Mouse (Mus musculus): Measurements from ENCODE around the gene Disc1. TPM values are rescaled to one million over a fixed set of nuclear protein-coding genes. Genes with fewer than 3 reads are reported as not detected.

The Disc1 gene
- polyA plus RNA-seq, 1 experiment from 2014 or later: 2.7 TPM

DNA sequence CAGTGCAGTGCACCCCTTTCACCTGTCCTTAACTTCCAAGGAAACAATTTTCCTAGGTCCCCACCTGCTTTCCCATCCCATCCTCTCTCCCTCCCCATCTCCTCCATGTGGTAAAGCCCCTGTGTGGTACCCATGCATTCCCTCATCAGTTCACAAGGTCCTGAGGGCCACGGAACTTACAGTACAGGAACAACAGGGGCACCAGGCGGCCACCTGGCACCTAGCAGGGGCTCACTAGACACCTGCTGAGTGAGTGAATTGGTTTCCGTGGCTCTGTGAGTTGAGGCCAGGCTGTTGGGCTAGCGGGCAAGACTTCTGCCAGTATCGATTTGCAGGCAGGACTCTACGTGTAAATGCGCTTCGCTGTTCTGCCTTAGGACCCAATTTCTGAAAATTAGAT, 152.4 kb downstream of the Disc1 start:
- no peaks in the 10 kb centered on the region for H3K27me3 ChIP-seq
- H3K27ac ChIP-seq: no peak overlapping the region
- no peaks in the 10 kb centered on the region for H3K9me3 ChIP-seq (replicated peaks)
- peaks cover 16% of the 10 kb centered on the region for H3K4me1 ChIP-seq (replicated peaks)
- 81% methylated on average over 8 of the region's 8 CpGs for WGBS
- no peak overlapping the region for H3K4me3 ChIP-seq
- no peaks in the 10 kb centered on the region for H3K36me3 ChIP-seq
- no peak overlapping the region for H3K4me2 ChIP-seq
- no peak for ATAC-seq (replicated peaks; ENCODE audit: insufficient number of reproducible peaks, insufficient read depth, low FRiP score, low read depth)
- no peak overlapping the region for H3K9ac ChIP-seq

DNA sequence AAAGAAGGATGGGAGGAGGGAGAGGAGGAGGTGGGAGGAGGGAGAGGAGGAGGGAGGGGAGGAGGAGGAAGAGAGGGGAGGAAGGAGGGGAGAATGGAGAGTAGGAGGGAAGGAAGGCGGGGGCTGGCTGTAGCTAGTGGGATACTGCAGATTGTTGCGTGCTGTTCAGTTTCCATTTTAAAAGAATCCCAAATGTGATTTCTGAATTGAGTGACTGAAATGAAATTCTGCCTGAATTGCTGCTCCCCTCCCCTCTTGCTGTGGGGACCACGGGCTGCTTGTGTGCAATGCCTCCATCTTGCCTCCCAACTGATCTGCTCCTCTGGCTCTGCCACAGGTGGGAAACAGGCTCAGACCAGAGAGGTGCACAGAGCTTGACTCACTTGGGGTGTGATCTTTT, 153.0 kb downstream of the Disc1 start:
- no peak overlapping the region for H3K27ac ChIP-seq
- 78% methylated on average over 3 of the region's 3 CpGs for WGBS

DNA sequence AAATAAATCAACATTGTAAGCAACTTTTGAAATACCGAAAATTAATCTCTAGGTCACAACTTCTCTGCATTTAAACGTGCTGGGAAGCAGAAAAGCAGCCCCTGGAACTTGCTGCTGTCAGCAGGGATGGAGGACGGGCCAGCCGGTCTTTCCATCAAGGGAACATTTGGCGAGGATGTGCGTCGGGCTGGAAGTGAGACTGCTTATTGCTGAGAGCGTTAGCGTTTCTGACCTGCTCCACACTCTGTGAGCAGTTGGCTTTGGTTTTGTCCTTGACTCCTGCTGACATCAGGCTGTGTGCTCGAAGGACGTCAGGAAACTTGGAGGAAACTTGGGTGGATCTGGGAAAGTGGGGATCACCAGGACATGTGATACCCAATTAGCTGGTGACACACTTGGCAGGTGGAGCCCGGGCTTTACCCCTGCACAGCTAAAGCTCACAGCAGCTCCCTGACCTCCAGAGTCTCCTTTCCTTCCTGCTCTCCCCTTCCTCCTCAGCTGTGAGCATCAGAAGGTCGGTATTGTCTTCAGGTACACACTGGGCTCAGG, 158.7 kb downstream of the Disc1 start:
- WGBS: 60% methylated on average over 13 of the region's 13 CpGs
- Histone ChIP-seq H3K4me2 (no peak overlapping the region), H3K4me3 (no peak overlapping the region), H3K4me1 (replicated peaks) (peaks cover 5% of the 10 kb centered on the region), H3K27me3 (no peaks in the 10 kb centered on the region), H3K27ac (no peak overlapping the region), H3K9ac (no peak overlapping the region), H3K36me3 (no peaks in the 10 kb centered on the region), H3K9me3 (replicated peaks) (no peaks in the 10 kb centered on the region)
- no peak for ATAC-seq (replicated peaks; ENCODE audit: insufficient number of reproducible peaks, insufficient read depth, low FRiP score, low read depth)

More for the DNA sequence above, 153.0 kb downstream of the Disc1 start:
- Histone ChIP-seq H3K4me2 (no peak overlapping the region), H3K9ac (no peak overlapping the region), H3K4me3 (no peak overlapping the region), H3K4me1 (replicated peaks) (peaks cover 16% of the 10 kb centered on the region), H3K27me3 (no peaks in the 10 kb centered on the region), H3K36me3 (no peaks in the 10 kb centered on the region), H3K9me3 (replicated peaks) (no peaks in the 10 kb centered on the region)
- no peak for ATAC-seq (replicated peaks; ENCODE audit: insufficient number of reproducible peaks, insufficient read depth, low FRiP score, low read depth)

DNA sequence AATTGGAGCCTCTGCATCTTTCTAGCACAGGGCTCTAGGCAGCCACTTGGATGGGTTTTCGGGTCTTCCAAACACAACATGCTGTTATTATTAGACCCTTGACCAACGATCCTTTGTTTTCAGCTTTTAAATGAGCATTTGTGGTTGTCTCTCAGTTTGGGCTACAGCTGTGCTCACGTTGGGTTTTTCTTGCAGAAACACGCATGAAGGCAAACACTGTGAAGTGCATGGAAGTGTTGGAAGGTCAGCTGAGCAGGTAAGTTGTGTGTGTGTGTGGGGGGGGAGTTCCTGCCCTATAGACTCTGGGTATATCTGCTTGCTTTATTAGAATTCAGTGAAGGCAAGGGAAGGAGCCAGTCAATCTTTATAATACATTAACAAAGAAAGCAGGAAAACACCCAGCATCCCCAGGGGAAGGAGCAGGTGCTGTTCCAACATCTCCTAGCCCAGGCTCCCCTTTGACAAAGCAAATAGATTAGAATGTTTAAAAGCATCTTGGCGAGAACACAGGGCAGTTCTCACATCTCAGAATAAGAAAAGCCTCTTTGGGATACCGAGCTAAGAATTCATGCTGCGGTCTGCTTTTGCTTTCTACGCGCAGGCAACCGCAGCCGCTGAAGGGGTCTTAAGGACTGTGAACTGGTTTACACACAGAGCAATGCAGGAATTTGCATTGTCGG, 164.0 kb downstream of the Disc1 start:
- Histone ChIP-seq H3K36me3 (no peaks in the 10 kb centered on the region), H3K4me2 (no peak overlapping the region), H3K9ac (no peak overlapping the region), H3K27ac (0 out of 2 replicates have a peak overlapping the region, but pooled peaks have one; percentile 24), H3K4me3 (no peak overlapping the region), H3K27me3 (no peaks in the 10 kb centered on the region), H3K9me3 (replicated peaks) (no peaks in the 10 kb centered on the region), H3K4me1 (replicated peaks) (peaks cover 22% of the 10 kb centered on the region)
- WGBS: 60% methylated on average over 12 of the region's 12 CpGs
- no peak for ATAC-seq (replicated peaks; ENCODE audit: insufficient number of reproducible peaks, insufficient read depth, low FRiP score, low read depth)

DNA sequence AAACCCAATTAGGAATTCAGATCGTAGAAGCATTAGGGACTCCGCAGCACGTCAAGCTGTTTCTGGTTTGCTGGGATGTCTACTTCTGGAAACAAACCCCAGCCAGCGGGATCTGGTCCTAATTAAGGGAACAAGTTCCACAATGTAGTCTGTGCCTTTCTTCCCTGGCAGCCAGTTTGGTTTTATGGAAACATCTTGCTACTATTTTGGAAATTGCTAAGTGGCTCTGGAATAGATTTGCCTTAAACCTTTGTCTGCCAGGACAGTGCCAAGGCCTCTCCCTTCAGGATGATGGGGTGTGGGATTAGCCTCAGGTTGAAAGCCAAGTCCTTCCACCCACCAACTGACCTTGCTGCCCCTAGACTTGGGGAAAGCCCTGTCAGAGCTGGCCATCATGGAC, 164.7 kb downstream of the Disc1 start:
- Histone ChIP-seq H3K27ac (peak overlapping the region; percentile 51), H3K9ac (no peak overlapping the region), H3K4me2 (no peak overlapping the region), H3K36me3 (no peaks in the 10 kb centered on the region), H3K4me3 (no peak overlapping the region), H3K27me3 (no peaks in the 10 kb centered on the region), H3K4me1 (replicated peaks) (peaks cover 28% of the 10 kb centered on the region), H3K9me3 (replicated peaks) (no peaks in the 10 kb centered on the region)
- 62% methylated on average over 4 of the region's 4 CpGs for WGBS
- ATAC-seq (replicated peaks; ENCODE audit: insufficient number of reproducible peaks, insufficient read depth, low FRiP score, low read depth): no peak

DNA sequence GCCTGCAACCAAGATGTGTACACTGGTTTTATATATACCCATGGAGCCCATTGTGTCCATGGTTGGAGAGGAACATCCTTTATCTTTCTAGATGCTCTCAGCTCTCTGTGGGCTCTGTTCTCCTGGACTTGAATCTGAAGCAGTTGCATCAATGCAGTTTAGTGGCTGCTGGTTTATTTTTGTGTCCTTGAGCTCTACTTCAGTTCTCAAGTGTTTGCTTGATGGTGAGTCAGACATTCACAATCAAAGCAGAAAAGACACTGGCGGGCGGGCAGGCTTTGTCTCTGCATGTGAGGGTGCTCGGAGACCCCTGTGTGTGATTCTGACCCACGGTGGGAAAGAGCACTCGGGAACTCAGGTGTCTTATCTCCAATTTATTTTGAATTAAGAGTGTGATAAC, 166.6 kb downstream of the Disc1 start:
- Histone ChIP-seq H3K9ac (no peak overlapping the region), H3K27ac (peak overlapping the region; percentile 60), H3K4me2 (no peak overlapping the region), H3K9me3 (replicated peaks) (no peaks in the 10 kb centered on the region), H3K4me3 (no peak overlapping the region), H3K4me1 (replicated peaks) (peaks cover 41% of the 10 kb centered on the region), H3K27me3 (no peaks in the 10 kb centered on the region), H3K36me3 (no peaks in the 10 kb centered on the region)
- no peak for ATAC-seq (replicated peaks; ENCODE audit: insufficient number of reproducible peaks, insufficient read depth, low FRiP score, low read depth)
- WGBS: 54% methylated on average over 5 of the region's 5 CpGs

DNA sequence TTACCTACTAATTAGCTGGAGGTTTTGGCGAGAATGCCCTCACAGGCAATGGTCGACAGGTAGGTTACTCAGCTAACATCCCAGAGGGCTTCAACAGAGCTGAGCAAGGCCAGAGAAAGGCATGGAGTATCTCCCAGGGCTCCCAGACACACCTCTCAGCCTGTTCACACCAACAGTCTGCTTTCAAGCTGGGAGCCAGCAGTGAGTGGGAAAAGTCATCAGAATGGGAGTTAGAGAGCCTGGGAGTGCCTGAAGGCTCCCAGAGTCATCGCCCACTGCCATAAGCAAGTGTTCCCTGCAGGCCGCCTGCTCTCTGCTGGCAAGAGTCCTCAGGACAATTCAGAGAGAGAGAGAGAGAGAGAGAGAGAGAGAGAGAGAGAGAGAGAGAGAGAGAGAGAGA, 167.1 kb downstream of the Disc1 start:
- no peak; the same call in 1 of the 2 replicates for ATAC-seq (replicated peaks; ENCODE audit: insufficient number of reproducible peaks, insufficient read depth, low FRiP score, low read depth)
- H3K4me1 ChIP-seq (replicated peaks): peaks cover 41% of the 10 kb centered on the region

DNA sequence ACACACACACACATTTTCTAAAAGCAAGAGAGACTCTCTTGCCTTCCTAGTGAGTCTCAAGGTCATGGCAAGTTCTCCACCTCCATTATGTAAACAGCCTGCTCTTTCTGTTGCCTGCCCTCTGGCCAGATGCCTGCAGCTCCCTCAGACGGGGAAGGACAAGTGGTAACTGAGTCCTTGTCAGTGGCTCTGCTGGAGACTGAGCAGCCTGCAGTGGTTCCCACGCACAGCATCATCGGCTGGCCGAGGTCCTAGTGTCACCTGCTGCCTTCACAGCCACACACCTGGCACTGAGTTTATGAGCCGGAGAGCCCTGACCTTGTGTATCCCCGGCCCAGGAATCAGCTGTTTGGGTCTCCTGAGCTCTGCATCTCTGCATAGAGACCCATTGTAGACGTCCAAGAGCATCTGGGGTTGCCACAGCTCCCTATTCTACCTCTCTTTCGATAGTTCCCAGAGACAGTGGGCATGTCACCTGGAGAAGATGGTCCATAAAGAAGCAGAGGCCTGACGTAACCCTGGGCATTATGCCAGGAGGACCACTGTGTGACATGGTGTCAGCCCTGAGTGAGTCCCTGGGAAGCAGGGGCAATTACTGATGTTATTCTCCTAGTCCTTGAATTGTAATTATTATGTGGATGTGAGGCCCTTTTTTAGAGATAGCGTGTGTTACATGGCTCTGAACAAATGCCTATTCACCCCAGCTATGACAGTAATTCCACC, 169.2 kb downstream of the Disc1 start:
- WGBS: 52% methylated on average over 10 of the region's 10 CpGs
- H3K9ac ChIP-seq: no peak overlapping the region

More for the DNA sequence above, 167.1 kb downstream of the Disc1 start:
- 52% methylated on average over 4 of the region's 4 CpGs for WGBS
- Histone ChIP-seq H3K4me3 (no peak overlapping the region), H3K36me3 (no peaks in the 10 kb centered on the region), H3K4me2 (no peak overlapping the region), H3K9me3 (replicated peaks) (no peaks in the 10 kb centered on the region), H3K27me3 (no peaks in the 10 kb centered on the region), H3K9ac (no peak overlapping the region), H3K27ac (peak overlapping the region; percentile 60)

DNA sequence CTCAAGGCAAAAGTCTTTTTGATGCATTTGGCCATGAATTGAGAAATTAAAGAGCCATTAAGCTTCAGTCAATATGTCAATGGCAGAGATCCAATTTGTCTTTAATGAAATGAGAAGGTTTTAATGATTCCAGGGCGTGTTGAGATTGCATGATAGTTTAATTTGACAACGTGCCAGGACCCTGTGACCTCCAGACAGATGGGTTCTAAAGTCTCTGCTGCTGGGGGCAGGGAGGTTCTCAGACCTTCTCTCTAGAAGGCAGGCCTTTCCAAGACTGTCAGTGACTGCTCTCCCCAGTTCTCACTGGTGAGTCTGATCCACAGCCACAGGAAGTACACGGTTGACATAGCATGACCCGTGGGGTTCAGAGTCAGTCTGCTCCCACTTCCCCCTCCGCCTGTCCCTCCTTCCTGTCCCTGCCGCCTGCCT, 170.3 kb downstream of the Disc1 start:
- Histone ChIP-seq H3K9ac (no peak overlapping the region), H3K36me3 (no peaks in the 10 kb centered on the region), H3K4me3 (no peak overlapping the region), H3K27ac (no peak overlapping the region), H3K4me2 (no peak overlapping the region), H3K9me3 (replicated peaks) (no peaks in the 10 kb centered on the region), H3K27me3 (no peaks in the 10 kb centered on the region), H3K4me1 (replicated peaks) (peaks cover 49% of the 10 kb centered on the region)
- 52% methylated on average over 6 of the region's 6 CpGs for WGBS
- ATAC-seq (replicated peaks; ENCODE audit: insufficient number of reproducible peaks, insufficient read depth, low FRiP score, low read depth): peak; percentile 30; the same call in 1 of the 2 replicates

More for the DNA sequence above, 169.2 kb downstream of the Disc1 start:
- Histone ChIP-seq H3K27ac (peak overlapping the region; percentile 58), H3K36me3 (no peaks in the 10 kb centered on the region), H3K4me1 (replicated peaks) (peaks cover 56% of the 10 kb centered on the region), H3K4me2 (no peak overlapping the region), H3K4me3 (no peak overlapping the region), H3K9me3 (replicated peaks) (no peaks in the 10 kb centered on the region), H3K27me3 (no peaks in the 10 kb centered on the region)
- peak; percentile 36; the same call in 1 of the 2 replicates for ATAC-seq (replicated peaks; ENCODE audit: insufficient number of reproducible peaks, insufficient read depth, low FRiP score, low read depth)

DNA sequence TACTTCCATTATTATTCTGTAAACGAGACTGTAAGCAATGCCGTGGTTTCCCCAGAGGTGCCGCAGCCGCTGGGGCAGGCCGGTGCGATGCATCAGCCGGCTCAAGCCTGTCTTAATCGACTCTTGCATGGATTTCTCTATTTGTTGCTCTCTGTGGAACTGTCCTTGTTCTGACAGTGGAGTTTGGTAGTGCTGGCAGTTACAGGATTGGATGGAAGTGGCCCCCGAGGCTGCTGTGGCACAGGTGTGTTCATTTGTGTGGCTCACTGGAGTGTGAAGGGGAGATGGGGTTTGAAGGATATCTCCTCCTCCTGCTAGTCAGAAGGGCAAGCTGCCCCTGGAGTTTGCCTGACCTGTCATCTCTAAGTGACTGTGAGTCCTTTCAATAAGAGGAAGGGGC, 171.3 kb downstream of the Disc1 start:
- H3K4me1 ChIP-seq (replicated peaks): peaks cover 49% of the 10 kb centered on the region
- H3K36me3 ChIP-seq: no peaks in the 10 kb centered on the region
- H3K9ac ChIP-seq: no peak overlapping the region
- ATAC-seq (replicated peaks; ENCODE audit: insufficient number of reproducible peaks, insufficient read depth, low FRiP score, low read depth): no peak
- 86% methylated on average over 9 of the region's 9 CpGs for WGBS
- no peak overlapping the region for H3K27ac ChIP-seq
- H3K9me3 ChIP-seq (replicated peaks): no peaks in the 10 kb centered on the region
- H3K4me2 ChIP-seq: no peak overlapping the region
- no peaks in the 10 kb centered on the region for H3K27me3 ChIP-seq
- no peak overlapping the region for H3K4me3 ChIP-seq

DNA sequence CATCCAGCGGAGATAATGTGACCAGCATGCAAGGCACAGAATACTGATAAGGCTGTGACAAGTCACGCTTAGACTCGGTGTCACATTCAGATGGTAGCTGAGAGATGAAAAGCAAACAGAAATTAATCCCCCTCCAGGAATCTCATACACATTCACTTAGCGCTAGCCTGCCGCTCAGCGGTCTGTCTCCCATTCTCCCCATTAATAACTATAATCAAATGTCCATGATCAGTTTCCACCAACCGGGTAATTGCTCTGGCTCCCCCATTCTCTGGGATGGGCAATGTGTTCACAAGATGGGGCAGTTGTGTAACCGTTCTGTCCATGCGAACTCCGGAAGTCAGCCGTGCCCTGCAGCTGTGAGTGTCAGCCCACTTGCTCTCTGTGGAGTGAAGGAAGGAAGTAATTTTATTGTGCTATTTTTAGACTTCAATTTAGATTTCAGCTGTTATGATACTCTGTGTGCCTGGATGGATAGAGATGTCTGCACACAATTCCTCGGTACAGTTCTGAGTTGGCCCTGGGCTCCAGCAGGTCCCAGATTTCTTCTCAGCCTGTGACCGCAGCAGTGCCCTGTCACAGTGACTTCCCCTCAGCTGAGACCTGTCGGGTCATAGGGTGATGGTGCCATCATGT, 173.1 kb downstream of the Disc1 start:
- Histone ChIP-seq H3K27ac (peak overlapping the region; percentile 52), H3K4me3 (no peak overlapping the region), H3K4me1 (replicated peaks) (peaks cover 41% of the 10 kb centered on the region), H3K9me3 (replicated peaks) (no peaks in the 10 kb centered on the region), H3K9ac (no peak overlapping the region), H3K4me2 (peak overlapping the region; percentile 23), H3K27me3 (no peaks in the 10 kb centered on the region), H3K36me3 (no peaks in the 10 kb centered on the region)
- ATAC-seq (replicated peaks; ENCODE audit: insufficient number of reproducible peaks, insufficient read depth, low FRiP score, low read depth): no peak; the same call in 1 of the 2 replicates
- 40% methylated on average over 14 of the region's 14 CpGs for WGBS

Measured in heart, embryonic 15.5 days (tissue).